Mouse (Mus musculus): ENCODE measurements at regions not wholly inside any gene's neighbourhood (a gene's known extent, or its start where the extent isn't known, plus 50 kb on each side); places are given as distances from the start of the nearest gene placed in this dataset.

DNA sequence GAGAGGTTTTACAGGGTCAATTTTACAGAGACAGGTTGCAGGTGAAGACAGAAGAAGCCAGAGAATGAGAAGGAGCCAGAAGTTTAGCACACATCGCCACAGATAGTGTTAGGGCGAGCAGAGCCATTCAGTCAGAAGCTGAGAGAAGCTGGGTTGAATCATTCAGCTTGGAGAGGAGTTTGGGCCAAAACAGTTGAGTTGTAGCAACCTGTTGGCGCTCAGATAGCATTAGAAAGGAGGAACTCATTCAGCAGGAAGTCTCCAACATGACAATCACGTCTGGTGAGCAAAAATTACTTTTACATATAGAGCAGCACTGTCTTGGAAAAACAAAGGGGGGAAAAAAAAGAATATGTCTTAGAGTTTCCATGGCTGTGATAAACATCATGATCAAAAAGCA lies 53.2 kb downstream of the Fam43a start:
- DNase-seq (ENCODE audit: low spot score in 2 of 2): no peak

DNA sequence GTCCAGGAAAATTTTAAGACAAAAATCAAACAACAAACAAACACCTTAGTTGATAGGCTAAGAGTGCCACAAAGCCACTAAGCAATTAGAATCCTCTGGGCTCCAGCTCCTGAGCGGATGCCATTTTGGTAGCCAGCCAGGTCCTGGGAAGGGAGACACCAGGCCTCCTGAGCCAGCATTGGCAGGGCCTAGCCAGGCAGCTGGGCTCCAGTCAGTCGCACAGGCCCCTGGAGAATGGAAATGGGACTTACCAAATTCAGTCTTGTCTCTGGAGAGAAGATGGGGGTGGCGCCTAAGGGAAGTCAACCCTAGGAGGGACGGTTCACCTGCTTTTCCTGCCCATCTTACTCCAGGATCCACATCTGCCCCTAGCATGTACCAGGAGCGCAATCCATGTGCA lies 54.3 kb downstream of the Fam43a start:
- no peak for DNase-seq (ENCODE audit: low spot score in 2 of 2)

DNA sequence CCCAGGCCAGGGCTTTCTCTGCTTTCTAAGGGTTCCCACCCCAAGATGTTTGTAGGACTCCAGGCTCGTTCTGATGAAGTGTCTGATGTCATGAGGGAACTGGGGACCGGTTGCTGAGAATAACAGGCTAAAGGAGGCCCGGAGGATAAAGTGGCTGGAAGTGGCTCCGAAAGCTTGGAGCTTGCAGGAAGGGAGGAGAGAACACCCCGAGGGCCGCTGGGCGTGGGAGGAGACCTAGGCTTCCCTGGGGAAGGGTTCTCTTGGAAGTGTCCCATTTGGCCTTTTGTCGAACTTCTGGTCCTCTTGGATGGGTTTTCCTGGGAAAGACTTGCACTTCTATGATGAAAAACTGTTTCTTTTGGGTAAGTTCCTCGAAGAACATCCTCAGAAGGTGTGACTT lies 54.7 kb downstream of the Fam43a start:
- DNase-seq (ENCODE audit: low spot score in 2 of 2): no peak

DNA sequence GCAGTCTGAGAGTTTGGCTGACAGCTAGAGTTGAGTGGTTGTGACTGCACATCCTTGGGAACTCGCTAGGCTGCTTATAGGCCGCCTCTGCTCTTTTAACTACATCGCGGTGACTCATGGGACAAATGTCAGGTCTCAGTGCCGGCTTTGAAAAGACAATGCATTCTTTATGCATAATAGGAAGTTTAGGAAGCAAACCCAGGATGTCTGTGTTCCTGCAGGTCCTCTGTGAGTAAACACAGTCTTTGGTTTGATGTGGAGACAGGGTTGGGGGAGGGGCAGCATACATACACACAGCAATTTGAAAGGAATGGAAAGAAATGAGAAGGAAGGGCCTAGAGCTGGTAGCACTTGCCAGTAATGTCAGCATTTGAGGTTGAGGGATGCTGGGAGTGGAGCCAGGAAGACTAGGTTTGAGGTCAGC lies 56.3 kb downstream of the Fam43a start:
- DNase-seq (ENCODE audit: low spot score in 2 of 2): no peak

GRCm38 (mm10) chr16:30656881-30657280 lies 57.4 kb downstream of the Fam43a start:
- no peak for DNase-seq (ENCODE audit: low spot score in 2 of 2)

DNA sequence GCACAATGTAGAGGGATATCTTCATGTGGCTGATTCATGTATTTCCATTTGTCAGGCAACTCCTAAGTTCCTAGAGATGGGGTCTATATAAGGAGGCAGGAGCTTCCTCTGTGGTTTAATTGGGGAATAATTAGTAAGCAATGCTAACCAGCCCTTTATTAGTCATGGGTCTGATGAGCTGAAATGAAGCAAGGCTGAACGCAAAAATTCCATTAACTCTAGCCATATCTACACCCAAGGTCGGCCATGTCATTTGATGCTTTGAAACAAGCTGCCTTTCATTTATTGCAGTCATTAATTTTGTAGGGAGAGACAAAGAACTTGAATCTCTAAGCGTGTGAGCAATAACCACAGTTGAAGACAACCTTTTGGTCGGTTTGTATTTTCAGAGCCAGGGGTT lies 59.4 kb downstream of the Fam43a start:
- DNase-seq (ENCODE audit: low spot score in 2 of 2): no peak

DNA sequence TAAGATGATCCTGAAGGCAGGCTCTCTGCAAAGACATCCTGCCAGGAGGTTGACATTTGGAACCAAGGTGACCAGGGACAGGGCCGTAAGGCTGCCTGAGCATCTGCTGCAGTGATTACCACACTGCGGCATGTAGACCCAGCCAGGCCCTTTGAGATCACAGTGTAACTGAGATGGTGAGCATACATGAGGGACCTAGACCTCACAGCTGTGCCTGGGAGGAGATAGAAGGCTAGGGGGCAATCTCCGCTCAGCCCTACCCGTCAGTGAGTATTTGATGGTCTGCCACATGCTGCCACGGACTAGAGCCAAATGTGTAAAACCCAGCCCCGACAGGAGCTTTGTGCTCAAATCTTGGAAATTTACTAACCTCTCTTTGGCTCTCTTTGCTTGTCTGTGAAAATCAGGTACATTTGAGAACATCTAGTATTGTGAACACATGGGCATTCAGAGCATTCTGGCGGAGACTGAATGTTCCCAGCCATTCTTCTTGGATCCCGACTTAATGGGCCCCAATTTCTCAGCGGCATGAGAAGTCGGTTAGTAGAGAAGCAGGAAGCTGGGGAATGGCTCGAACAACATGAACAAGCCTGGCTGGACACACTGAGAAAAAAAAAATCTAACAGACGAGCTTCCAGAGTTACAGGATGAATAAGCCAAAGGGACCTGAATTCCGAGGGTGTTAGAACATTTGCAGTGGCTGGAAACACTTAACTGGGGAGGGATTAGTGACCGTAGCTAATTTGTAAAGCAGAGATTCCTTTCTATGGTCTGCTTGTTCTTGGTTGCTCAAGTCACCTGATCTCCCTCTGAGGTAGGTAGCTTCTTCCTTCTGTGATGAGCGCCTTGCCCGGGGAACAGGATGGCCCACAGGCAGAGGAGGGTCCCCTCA lies 61.8 kb downstream of the Fam43a start:
- DNase-seq (ENCODE audit: low spot score in 2 of 2): no peak

DNA sequence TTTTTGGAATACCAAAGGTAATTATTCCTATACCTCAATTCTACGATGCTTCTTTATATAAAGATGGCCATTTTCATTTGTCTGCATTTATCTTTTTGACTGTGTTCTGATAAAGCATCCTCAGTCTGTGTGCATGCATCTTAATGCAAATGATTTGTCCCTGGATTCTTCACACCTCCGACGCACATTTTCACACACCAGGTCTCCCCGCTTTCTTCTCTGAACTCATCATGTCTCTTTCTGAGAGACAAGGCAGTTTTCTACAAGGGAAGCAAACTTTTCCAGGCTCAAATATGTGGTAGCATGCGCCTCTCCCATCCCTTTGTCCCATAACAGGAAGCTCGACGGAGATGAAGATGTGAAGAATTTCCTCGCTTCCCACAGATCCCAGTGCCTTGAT lies 63.5 kb downstream of the Fam43a start:
- no peak for DNase-seq (ENCODE audit: low spot score in 2 of 2)

DNA sequence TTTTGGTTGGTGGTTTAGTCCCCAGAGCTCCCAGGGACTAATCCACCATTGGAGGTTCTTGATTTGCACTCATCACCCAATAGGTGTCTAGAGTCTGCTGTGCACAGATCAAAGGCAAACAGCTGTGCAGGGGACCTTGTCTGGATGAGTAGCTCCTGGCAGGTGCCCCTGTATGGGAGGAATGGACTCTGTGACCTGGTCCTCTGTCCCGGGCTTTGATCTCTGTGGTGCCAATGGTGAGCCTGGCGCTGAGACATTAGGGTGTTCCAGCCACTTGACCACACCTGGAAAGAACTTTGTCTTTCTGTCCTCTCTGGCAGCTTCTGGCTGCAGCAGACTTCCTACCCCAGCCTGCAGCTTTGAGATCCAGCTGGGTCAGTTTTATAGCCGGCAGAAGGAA lies 64.4 kb downstream of the Fam43a start:
- no peak for DNase-seq (ENCODE audit: low spot score in 2 of 2)

- no peak for DNase-seq (ENCODE audit: low spot score in 2 of 2)
These were observed 64.9 kb downstream of the Fam43a start for GRCm38 (mm10) chr16:30664433-30664832.

GRCm38 (mm10) chr16:30665881-30666280 lies 66.4 kb downstream of the Fam43a start:
- no peak for DNase-seq (ENCODE audit: low spot score in 2 of 2)

DNA sequence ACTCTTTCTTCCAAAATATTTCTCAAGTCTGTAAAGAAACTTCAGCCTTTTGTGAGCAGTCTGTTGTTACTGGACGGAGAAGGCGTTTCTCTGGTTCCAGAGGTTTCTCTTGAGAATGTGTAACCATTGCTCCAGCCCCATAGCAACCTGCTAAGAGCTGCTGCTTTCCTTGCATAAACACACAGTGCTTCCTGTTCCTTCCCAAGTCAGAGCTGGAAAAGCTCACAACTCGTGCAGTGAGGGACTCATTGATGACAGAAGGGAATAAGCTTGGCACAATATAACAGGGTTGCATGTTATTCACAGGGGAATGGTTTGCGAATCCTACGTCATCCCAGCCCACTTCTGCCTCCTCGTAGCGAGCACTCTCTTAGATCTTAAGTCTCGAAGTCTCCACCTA lies 70.4 kb downstream of the Fam43a start:
- no peak for DNase-seq (ENCODE audit: low spot score in 2 of 2)

GRCm38 (mm10) chr16:30671584-30671983 lies 72.1 kb downstream of the Fam43a start:
- no peak for DNase-seq (ENCODE audit: low spot score in 2 of 2)

GRCm38 (mm10) chr16:30672776-30673550 lies 73.4 kb downstream of the Fam43a start:
- DNase-seq (ENCODE audit: low spot score in 2 of 2): no peak

DNA sequence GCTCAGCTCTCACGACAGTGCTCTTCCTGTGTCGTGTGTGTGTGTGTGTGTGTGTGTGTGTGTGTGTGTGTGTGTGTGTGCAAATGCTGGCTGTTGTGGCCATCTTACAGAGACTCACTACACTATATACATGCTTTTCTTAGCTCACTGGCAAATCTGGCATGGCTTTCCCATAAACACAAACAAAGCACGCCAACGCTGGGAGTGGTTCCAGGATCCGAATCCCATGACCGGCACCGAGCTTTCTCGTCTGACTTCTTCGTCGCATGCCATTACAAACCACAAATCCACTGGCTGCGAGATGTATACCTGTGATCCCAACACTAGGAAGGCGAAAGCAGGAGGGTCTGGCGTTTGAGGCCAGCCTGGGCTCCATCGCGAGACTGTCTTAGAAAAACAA lies 74.1 kb downstream of the Fam43a start:
- DNase-seq (ENCODE audit: low spot score in 2 of 2): no peak

- DNase-seq (ENCODE audit: low spot score in 2 of 2): no peak
These were observed 76.3 kb downstream of the Fam43a start for GRCm38 (mm10) chr16:30675829-30676228.

- DNase-seq (ENCODE audit: low spot score in 2 of 2): no peak
These were observed 77.5 kb downstream of the Fam43a start for GRCm38 (mm10) chr16:30677016-30677415.

- DNase-seq (ENCODE audit: low spot score in 2 of 2): peak in 1 of 2 experiments; percentile 26
These were observed 78.6 kb downstream of the Fam43a start for GRCm38 (mm10) chr16:30677896-30678707.

DNA sequence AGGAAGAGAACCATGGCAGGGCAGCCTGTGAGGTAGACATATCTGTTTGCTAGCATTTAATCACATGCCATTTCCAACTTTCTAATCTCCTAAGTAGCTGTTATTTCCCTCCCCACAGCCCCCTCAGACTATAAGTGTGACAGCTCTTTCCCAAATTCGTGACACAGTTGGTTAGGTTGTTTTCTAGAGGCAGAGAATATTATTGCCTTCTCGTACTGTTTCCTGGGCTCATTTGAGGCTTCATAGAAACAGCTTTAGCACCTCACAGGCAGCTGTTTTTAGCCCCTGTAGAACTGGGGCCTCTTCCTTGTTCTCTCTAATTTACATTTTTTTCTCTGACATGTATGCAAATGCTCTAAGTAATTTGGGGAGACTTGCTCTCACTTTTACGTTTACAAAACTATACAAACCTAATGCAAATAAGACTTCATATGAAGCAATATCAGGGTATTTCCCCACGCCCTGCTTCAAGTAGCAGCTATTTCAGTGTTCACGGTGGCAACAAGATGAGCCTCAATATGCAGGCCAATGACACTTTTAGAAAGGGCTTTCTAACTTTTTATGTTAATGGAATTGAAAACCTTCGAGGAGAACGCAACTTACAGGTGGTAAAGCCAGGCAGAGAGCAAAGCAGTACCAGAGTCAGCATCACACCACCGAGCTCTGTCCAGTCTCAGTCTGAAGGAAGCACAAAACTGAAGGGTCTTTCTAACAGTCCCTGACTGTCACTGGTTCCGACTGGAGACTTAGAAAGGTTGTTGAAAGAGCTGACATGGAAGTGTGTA lies 79.4 kb downstream of the Fam43a start:
- no peak for DNase-seq (ENCODE audit: low spot score in 2 of 2)

- DNase-seq (ENCODE audit: low spot score in 2 of 2): no peak
These were observed 79.9 kb downstream of the Fam43a start for GRCm38 (mm10) chr16:30679493-30679811.

DNA sequence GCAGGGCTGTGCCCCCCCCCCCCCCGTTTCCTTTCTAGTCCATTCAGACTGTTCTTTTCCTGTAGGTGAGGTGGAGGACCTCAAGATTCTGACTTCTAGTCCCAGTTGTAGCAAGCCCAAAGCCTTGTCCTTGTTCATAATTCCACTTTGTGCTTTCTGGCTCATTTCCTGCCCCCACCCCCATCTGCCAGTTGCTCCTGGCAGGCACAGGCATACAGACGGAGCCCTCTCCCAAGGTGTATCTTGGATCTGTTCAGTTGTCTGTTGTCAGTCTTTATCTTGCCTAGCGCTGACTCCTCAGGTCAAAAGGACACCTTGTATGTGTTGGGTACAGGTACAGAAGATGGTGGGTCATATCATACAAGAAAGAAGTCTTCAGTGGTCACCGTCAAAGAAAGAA lies 81.9 kb downstream of the Fam43a start:
- no peak for DNase-seq (ENCODE audit: low spot score in 2 of 2)

- no peak for DNase-seq (ENCODE audit: low spot score in 2 of 2)
These were observed 84.5 kb downstream of the Fam43a start for GRCm38 (mm10) chr16:30683986-30684385.
